Mouse (Mus musculus): ENCODE data around the gene Gm21981.

Gm21981 gene

DNA sequence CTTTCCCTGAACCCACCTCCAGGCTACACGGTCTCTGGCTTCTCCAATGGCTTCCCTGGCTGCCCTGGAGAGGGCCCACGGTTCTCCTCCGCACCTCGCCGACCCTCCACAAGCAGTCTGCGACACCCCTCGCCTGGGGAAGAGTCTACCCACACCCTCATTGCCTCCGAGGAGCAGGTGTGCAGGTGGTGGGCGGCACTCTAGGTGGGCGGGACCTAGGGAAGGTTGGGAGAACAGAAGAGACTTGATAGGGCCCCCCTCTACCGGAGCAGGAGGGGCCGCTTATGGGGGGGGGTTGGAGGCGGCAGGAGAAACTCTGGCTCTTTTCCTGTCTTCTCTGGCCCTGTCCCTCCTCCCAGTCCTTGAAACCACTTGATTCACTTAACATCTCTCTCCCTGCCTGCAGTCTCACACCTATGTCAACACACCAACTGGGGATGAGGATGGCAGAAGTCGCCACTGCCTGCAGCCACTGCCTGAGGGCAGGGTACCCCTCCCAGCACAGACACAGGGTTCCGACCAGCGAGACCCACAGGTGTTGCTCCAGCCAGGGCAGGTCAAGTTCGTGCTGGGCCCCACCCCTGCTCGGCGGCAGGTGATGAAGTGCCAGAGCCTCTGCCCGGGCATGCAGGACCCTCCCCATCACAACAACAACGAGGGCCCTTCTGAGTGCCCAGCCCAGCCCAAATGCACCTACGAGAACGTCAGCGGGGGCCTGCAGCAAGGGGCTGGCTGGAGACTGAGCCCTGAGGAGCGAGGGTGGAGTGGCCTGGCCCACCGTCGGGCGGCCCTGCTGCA is 8.5 kb upstream of the Gm21981 start:
- no peak for DNase-seq (ENCODE audit: low spot score)

DNA sequence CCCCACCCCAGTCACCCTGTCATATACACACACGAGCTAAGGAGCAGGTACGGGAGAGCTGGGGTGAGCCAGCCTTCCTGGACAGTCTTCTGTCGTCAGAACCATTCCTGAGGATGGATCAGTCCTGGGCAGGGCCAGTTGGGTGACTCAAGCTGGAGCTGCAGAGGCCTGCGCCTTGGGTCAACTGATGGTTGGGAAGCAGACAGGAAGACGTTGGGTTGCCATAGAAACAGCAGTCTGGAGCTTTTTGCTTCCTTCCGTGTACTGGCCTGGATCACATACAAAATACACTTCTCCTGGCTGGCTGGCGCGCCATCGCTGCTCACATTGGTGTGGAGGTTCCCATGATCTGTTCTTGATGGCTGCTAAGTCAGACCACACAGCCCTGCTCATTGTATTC is 7.5 kb upstream of the Gm21981 start:
- DNase-seq (ENCODE audit: low spot score), result no peak

DNA sequence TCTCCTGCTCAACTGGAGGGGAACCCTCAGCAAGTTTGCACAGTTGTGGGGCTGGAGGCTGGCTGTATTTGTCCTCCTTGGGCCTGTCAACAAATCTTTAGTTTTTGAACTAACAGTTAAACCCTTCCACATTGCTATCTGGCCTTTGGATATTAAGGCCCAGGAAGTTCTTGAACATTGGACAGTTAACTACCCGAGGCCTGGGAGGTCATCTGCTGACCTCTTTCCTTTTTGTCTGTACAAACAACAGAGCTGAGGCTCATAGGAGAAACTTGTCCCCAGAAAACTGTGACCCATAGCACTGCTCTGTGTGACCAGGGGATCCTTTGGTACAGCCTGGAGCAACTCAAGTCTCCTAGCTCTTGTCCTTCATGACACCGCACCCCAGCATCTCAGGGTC is 4.8 kb upstream of the Gm21981 start:
- DNase-seq (ENCODE audit: low spot score), result no peak

DNA sequence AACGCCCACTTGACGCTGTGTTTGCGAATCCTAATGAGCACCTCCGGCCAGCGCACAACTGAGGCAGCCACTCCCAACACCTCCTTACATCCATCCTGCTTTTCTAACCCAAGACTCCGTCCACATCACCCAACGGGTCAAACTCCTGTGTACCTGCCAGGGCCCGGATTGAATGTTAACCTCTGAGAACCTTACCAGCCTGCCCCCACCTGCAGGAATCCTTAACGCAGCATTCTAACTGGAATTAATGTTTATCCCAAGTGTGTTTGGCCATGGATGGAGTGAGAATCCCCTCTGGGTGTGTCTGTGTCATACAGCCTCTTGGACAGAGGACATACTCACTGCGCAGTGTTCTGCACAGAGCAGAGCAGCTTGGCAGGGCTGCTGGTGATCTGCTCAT is 3.9 kb upstream of the Gm21981 start:
- DNase-seq (ENCODE audit: low spot score), result no peak

DNA sequence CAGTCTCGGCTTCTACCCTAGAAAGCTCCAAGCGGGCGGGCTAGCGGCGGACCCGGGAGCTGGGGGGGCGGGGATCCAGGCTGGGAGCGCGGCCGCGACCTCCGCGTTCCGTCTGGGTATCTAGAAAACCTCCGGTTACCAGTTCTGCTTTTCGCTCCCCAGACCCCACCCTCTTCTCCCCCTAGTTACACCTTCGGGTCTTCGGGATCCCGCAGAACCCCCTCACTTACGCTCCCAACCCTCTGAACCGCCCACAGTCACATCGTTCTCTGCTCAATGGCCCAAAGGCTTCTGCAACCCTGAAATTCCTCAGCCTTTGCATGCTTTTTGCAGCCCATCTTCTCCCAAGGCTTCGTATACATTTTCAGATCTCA is 1.1 kb upstream of the Gm21981 start:
- no peak for DNase-seq (ENCODE audit: low spot score)

DNA sequence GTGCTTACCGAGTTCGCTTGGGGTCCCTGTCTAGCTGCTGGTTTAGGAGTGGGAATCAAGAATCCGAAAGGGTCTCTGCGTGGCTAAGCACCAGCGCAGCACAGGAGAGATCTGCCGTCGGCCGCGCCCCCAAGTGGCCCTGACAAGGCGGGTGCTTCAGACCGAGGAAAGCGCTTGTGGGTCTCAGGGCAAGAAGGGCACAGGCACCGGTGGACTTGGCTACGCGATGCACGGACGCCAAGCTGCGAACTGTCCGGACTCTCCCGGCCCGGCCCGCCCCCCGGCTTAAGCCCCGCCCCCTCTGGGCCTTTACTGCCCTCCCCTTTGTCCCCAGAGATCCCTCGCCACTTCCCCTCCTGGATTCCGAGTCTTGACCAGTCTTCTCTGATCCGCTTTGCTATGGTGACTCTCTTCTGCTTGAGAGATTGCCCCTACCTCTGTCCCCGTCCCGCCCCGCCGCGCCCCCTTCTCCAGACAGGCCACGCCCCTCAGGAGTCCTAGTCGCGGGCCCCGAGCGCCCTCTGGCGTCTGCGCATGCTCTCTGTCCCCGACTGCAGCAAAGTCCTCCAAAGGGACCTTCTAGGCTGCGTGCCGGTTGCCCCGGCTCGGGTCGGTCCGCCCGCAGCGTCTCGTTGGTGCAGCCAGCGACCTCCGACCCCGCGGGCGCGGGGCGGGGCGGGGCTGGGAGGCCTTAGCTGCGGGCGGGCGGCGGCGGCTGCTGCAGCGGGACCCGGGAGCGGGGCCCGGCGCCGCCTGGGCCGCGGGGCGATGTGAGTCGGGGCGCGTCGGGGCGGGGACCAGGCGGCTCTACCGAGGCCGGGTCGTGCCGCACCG is 465 bp upstream of the Gm21981 start, which contains the start of gene Prickle4:
Gene Prickle4, minus strand, starts transcription at position 234 of the 834 bp plus-strand sequence.
- peak; percentile 97 for DNase-seq (ENCODE audit: low spot score)

DNA sequence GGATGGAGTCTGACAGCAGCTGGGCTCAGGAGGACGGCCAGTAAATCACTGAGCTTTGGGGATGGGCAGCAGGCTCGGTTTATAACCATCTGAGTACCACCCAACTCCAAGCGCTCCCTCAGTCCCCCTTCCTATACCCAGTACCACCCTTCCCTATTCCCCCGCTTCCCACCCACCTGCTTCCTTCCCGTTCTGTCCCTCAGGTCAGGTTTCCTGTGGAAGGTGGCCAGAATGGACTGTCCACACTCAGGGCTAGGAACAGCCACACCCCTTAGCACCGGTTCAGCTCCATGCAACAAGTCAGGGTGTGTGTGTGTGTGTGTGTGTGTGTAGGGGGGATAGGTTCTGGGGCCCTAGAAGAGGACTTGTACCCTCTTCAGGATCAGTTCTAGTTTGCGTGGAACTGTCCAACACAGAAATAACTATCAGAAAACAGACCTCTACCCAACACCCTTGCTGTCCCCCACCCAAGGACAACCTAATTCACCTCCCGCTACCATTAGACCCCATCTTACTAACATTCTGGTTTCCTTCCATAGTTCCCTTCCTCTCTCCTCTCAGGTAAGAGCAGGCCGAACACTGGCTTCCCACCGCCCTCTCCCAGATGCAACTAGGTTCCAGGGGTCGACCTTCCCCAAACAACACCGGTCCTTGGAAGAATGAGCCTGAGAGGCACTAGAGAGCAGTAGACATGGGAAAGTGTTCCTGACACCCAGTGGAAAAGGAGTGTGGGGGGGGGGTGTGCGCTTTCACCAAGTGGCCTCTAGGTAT is 399 bp downstream of the Gm21981 start:
- DNase-seq (ENCODE audit: low spot score), result no peak

DNA sequence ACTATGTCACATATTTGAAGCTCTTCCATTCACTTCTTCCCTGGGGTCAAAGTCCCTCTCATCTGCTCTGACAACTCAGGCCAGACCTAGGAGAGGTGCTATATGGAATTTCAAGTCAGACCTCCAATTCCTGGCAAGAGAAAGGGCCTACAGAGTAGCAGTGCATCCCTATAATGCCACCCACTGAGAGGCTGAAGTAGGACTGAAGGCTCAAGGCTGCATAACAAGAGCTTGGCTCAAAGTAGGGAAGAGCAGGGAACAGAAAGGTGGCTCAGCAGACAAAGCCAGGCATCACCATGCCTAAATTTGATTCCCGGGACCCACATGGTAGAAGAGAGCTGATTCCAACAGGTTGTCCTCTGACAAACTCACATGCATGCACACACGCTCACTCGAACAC is 2.6 kb downstream of the Gm21981 start:
- no peak for DNase-seq (ENCODE audit: low spot score)

DNA sequence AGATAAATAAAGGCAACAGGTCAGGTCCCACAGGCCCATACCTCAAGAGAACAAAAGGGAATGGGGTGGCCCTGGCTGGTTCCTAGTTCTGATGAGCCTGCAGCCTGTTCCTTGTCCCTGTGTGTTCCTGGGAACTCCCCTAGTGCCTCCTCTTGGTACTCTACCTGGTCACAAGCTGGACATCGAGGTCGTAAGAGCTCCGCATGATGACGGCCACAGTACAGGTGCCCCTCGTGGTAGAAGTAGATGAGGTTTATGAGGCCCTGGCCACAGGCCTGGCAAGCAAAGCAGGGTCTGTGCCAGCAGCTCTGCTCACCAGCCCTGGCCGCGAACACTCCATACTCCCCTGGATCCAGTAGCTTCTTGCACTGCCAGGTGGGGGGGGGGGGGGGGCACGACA is 4.4 kb downstream of the Gm21981 start:
- no peak for DNase-seq (ENCODE audit: low spot score)

DNA sequence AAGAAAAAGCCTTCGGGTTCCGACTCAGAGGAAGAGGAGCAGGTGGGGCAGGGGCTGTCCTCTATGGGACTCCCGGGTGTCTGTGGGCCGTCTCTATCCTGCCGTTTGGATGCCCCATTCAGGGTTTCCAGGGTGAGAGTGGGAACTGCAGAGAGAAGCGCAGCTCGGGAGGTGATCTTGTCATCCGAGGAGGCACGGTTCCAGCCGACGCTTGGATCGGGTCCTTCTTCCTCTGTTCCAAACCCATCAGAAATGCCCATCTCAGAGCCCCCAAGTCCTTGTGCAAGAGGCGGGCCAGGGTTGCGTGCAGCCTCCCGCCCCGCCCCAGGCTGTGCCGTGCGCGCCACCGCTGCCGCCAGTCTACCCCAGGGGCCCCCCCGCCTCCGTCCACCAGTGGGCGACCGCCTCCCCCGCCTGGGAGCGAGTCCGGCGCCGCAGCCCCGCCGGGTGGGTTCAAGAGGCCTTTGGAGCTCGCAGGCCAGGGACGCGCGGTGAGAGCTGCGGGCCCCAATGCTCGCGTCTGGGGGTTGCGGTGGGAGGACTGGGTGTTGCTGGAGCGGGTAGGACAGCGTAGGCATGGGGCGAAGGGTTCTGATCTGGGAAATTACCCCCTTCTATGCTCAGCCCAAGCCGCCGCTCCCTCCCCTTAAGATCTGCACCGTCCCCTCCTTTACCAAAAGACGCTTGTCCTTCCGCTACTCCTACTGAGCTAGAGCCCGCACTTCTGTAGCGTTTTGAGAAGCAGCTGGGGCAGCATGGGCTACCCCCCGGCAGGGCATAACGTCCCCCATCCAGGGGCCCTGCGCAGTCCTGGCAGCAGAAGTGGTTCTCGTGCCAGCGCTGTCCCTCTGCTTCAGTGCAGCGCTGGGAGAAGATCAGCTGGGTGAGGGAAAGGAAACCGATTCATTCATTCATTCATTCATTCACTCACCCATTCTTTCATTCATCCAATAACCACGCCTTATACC is 5.4 kb downstream of the Gm21981 start, which contains the start of gene Frs3:
Gene Frs3, plus strand, starts transcription at position 423 of the 968 bp plus-strand sequence.
- peak; percentile 54 for DNase-seq (ENCODE audit: low spot score)

DNA sequence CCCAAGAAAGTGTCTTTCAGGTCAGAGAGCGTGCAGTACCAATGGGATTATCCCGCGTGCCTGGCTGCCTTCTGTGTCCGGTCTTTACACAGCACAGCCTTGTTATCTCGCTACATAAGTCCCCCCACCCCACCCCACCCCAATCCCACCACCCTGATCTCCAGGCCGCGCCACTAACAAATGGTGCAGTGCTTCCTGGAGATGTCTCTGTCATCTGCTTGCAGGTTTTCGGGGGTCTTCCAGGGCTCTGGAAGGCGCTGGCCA is 6.0 kb downstream of the Gm21981 start, which contains the start of gene Tomm6:
Gene Tomm6, minus strand, starts transcription at position 43 of the 264 bp plus-strand sequence.
- DNase-seq (ENCODE audit: low spot score), result no peak

DNA sequence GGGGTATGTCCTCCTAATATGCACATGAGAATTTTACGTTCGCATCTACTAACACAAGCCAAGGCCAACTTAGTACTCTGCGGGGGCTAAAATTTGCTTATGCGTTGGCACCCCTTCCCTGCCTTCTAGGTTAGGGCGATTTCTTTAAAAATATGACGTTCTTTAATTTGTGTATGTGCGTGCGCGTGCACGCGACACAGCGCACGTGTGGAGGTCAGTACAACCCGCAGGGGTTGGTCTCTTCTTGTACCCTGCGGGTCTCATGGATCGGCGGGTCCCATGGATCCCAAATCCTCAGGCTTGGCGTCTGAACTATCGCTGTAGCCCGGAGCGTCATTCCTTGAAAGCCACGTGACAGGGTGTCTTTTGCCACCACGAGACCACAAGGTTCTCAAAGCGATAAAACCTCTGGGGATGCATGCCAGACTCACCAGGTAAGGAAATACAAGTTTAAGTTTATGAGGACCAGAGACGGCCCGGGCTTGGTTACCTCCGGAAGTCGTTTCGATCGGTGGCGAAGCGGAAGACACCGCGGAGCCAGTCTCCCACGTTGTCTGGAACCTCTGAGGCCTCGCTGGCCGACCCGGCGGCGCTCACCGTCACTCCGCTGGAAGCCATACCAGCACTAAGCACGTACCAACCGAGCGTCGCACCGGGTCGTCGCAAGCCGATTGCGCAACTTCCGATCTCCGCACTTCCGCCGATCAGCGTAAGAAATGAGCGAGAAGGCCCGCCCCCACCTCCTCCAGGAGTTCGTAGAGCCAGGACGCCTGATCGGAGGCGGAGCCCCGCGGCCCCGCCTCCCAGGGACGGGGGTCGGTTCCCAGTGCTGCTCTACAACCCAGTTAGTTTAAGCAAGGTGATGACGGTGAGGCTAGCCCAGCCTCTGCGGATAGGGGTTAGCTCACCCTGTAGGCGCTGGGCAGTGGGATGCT is 6.6 kb downstream of the Gm21981 start:
- DNase-seq (ENCODE audit: low spot score), result peak; percentile 93

DNA sequence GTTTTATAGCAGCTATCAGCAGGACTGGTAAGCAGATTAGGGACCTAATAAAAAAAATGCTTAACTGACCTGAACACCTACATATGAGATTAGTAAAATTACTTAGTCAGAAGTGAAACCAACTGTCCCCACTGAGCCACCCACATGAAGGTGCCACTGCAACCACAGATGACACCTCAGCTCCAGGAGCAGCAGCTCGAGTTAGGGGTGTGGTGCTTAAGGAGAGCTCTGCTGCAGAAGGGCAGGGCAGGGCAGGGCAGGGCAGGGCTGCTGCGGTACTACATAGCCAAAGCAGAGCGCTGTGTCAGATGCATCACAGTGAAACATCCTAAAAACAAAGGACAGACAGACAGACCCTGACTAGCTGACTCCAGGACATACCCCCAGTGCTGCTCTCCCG is 11.4 kb downstream of the Gm21981 start:
- no peak for DNase-seq (ENCODE audit: low spot score)

DNA sequence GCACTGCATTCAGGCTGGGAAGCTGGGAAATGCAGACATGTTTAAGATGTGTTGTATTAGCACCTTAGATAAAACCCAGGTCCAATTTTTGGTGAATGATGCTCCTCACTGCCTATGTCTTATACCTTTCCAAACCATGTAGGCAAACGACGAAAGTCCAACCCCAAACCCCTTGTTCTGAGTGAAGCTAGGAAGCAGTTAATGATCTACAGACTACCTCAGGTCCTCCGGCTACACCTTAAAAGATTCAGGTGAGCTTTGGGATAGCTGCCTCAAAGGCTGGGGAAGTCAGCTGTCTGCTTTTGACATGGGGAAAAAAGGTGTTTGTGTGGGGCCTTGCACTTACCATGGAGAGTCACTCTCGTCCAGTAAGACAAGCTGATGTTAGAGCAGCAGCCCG is 15.6 kb downstream of the Gm21981 start:
- DNase-seq (ENCODE audit: low spot score), result no peak

DNA sequence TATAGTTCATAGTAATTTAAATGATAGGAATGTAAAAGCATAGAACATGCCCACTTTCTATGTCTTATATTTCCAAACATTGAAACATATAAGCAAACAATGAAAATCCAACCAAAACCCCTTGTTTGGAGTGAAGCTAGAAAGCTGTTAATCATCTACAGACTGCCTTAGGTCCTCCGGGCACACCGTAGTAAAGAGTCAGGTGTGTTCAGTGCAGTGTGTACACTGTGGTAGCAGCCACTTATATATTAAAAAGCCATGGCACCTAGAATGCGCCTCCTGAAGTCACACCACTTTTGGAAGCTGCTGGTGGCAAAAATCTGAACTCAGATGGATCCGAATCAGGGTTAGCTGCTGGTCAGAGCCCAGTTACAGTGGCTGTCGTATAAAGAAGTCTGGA is 16.0 kb downstream of the Gm21981 start:
- no peak for DNase-seq (ENCODE audit: low spot score)

DNA sequence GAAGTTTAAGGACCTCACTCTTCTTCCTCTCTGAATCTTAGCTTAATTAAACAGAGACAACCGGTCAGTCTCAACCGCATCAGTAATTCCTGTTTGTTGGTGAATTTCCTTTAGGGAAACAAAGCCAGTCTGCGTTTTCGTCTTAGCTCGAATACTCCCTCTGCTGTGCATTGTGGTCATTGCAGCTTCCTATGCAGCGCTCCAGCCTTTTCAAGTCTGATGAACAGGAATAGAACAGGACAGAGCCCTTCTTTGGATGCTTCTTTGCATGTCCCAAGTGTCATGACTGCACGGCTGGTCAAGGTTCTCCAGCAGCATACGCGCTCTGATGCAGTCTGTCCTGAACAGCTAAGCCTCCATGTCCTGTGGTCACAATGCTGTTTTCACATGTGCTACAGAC is 17.7 kb downstream of the Gm21981 start:
- no peak for DNase-seq (ENCODE audit: low spot score)

DNA sequence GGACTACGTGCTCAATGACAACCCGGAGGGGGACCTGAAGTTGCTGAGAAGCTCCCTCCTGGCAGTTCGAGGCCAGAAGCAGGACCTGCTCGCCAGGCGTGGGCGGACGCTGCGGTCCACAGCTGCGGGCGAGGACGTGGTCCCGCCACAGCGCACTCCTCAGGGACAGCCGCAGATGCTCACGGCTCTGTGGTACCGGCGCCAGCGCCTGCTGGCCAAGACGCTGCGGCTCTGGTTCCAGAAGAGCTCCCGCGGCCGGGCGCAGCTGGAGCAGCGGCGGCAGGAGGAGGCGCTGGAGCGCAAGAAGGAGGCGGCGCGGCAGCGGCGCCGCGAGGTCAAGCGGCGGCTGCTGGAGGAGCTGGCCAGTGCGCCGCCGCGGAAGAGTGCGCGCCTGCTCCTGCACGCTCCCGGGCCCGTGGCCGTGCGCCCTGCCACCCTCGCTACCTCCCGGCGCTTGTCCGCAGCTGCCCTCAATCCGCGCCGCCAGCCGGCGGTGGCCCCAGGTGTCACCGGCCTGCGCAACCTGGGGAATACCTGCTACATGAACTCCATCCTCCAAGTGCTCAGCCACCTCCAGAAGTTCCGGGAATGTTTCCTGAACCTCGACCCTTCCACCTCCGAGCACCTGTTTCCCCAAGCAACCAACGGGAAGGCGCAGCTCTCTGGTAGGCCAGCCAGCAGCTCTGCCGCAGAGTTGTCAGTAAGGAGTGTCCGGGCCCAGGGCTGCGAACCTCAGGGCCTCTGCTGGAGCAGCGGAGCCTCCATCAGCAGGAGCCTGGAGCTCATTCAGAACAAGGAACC is 21.7 kb downstream of the Gm21981 start:
- DNase-seq (ENCODE audit: low spot score), result peak; percentile 65

DNA sequence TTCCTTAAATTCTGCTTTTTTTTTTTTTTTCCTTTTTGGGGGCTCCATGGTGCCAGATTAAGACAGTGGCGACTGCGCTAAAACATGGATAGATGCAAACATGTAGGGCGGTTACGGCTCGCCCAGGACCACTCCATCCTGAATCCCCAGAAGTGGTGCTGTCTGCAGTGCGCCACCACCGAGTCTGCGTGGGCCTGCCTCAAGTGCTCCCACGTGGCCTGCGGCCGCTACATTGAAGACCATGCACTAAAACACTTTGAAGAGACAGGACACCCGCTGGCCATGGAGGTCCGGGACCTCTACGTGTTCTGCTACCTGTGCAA is 22.3 kb downstream of the Gm21981 start:
- DNase-seq (ENCODE audit: low spot score), result no peak

DNA sequence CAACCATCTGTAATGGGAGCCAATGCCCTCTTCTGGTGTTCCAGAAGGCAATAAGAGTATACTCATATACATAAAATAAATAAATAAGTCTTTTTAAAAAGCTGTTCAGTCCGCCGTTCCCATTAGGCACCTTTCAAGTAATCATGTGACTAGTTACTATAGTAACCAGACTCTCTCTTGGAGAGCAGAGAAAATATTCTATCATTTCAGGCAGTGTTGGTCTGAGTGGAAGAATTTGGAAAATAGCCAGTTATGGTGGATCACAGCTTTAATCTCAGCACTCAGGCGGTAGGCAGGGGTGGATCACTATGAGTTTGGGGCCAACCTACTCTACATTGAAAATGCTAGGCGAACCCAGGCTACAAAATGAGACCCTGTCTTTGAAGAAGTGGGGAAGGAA is 25.1 kb downstream of the Gm21981 start:
- no peak for DNase-seq (ENCODE audit: low spot score)

DNA sequence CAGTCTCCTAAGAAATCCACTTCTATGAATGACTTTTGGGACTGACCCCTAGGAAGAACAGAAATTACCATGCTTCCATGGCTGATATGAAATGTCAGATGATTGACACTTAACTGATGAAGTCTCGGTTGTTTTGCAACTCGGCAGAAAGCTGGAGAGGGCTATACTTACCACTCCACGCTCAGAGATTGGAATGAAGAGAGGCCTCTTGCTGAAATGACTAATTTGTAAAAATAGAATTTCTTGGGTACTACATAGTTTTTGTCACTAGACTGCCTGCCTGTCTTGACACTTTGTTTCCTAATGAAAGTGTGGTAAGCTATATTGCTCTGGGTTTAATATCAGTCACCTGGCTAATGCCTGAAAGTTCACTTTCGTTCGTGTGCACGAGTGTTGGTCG is 29.8 kb downstream of the Gm21981 start:
- DNase-seq (ENCODE audit: low spot score), result no peak

All from testis, postnatal 14 days (tissue).